Mouse (Mus musculus) hindbrain, embryonic 13.5 days (tissue): ENCODE results near the gene Dnase1l3. TPM values are rescaled to one million over a fixed set of nuclear protein-coding genes. Genes with fewer than 3 reads are reported as not detected.
"Not testable (repeated sequence)": the region's sequence is repeated elsewhere in the genome, so short reads cannot be mapped to it uniquely, and the experiment has no call there.

ENCODE experiments used
- ATAC-seq: fragments of 200-750 bp; cut with Nextera tagmentation; 2 replicates; pipeline ENCODE4 v1.8.0; 2017; ENCODE audit warnings: moderate TSS enrichment; ENCODE audit not compliant: low FRiP score
- H3K27ac ChIP-seq: fragments of 300-500 bp; sonication (generic); 2 replicates; pipeline ENCODE4 v1.5.1; 2015; ENCODE audit warnings: inconsistent platforms, mild to moderate bottlenecking, moderate library complexity
- H3K27me3 ChIP-seq: fragments of 300-500 bp; sonication (generic); 2 replicates; pipeline ENCODE4 v1.6.1; 2015; ENCODE audit warnings: mild to moderate bottlenecking, inconsistent platforms
- H3K36me3 ChIP-seq: fragments of 300-500 bp; sonication (generic); 2 replicates; pipeline ENCODE4 v1.6.1; 2015; ENCODE audit warnings: mild to moderate bottlenecking, inconsistent platforms
- H3K4me1 ChIP-seq: fragments of 300-500 bp; sonication (generic); replicated peaks from 2 replicates; pipeline ENCODE4 v1.6.1; 2015; ENCODE audit warnings: inconsistent platforms
- H3K4me2 ChIP-seq: fragments of 300-500 bp; sonication (generic); 2 replicates; pipeline ENCODE4 v1.6.1; 2015; ENCODE audit warnings: inconsistent platforms, mild to moderate bottlenecking, moderate library complexity
- H3K4me3 ChIP-seq: fragments of 300-500 bp; sonication (generic); 2 replicates; pipeline ENCODE4 v1.5.1; 2015; ENCODE audit warnings: mild to moderate bottlenecking, inconsistent platforms
- H3K9ac ChIP-seq: fragments of 300-500 bp; sonication (generic); 2 replicates; pipeline ENCODE4 v1.6.1; 2015; ENCODE audit warnings: mild to moderate bottlenecking, inconsistent platforms
- H3K9me3 ChIP-seq: fragments of 300-500 bp; sonication (generic); 2 replicates; pipeline ENCODE4 v1.6.1; 2016; ENCODE audit warnings: inconsistent platforms
- WGBS: fragments of 180-500 bp; shearing (Covaris S2); methylation state at CpG from one replicate; pipeline ENCODE4 v1.1.7; 2015; 5-methylcytosine and 5-hydroxymethylcytosine counted together
- polyA plus RNA-seq: library from polyadenylated mRNA; unstranded; fragments of >200 nt; fragmentation: Nextera tagmentation; extraction: Ambion mirVana; gene quantifications from 2 replicates; pipeline ENCODE4 v1.2.1, GENCODE M21; 2015

Dnase1l3 gene
- polyA plus RNA-seq, 1 experiment from 2014 or later: 0.10 TPM

- Histone ChIP-seq H3K9ac (no peak overlapping the region), H3K4me1 (peaks cover 25% of the 10 kb centered on the region), H3K27ac (no peak overlapping the region), H3K4me3 (no peak overlapping the region), H3K4me2 (no peak overlapping the region), H3K36me3 (no peaks in the 10 kb centered on the region), H3K9me3 (no peaks in the 10 kb centered on the region), H3K27me3 (no peaks in the 10 kb centered on the region)
- 94% methylated on average over 2 of the region's 2 CpGs for WGBS
- ATAC-seq: no peak
Observed at GRCm38 (mm10) chr14:8007486-8007885, 13.1 kb upstream of the Dnase1l3 start.

GRCm38 (mm10) chr14:8007084-8007483, 12.7 kb upstream of the Dnase1l3 start:
- Histone ChIP-seq H3K4me3 (no peak overlapping the region), H3K9ac (no peak overlapping the region), H3K27ac (no peak overlapping the region), H3K36me3 (no peaks in the 10 kb centered on the region), H3K4me2 (no peak overlapping the region), H3K27me3 (peaks cover under 1% of the 10 kb centered on the region), H3K9me3 (no peaks in the 10 kb centered on the region), H3K4me1 (peaks cover 29% of the 10 kb centered on the region)
- ATAC-seq: no peak

GRCm38 (mm10) chr14:8006061-8006460, 11.7 kb upstream of the Dnase1l3 start:
- not testable (repeated sequence) for H3K4me2 ChIP-seq, H3K4me3 ChIP-seq, ATAC-seq, H3K36me3 ChIP-seq, H3K9ac ChIP-seq, H3K9me3 ChIP-seq, H3K27ac ChIP-seq
- peaks cover 30% of the 10 kb centered on the region for H3K4me1 ChIP-seq
- WGBS: 64% methylated on average over 3 of the region's 3 CpGs
- H3K27me3 ChIP-seq: peaks cover 11% of the 10 kb centered on the region

GRCm38 (mm10) chr14:8003727-8004670, 9.6 kb upstream of the Dnase1l3 start:
- Histone ChIP-seq H3K9me3 (no peaks in the 10 kb centered on the region), H3K27ac (no peak overlapping the region; the same call in 1 of the 2 replicates), H3K4me1 (peaks cover 30% of the 10 kb centered on the region), H3K4me3 (peak overlapping the region; percentile 62), H3K27me3 (peaks cover 31% of the 10 kb centered on the region), H3K9ac (peak overlapping the region; percentile 81), H3K4me2 (peak overlapping the region; percentile 84), H3K36me3 (no peaks in the 10 kb centered on the region)
- 42% methylated on average over 18 of the region's 18 CpGs for WGBS
- no peak for ATAC-seq

DNA sequence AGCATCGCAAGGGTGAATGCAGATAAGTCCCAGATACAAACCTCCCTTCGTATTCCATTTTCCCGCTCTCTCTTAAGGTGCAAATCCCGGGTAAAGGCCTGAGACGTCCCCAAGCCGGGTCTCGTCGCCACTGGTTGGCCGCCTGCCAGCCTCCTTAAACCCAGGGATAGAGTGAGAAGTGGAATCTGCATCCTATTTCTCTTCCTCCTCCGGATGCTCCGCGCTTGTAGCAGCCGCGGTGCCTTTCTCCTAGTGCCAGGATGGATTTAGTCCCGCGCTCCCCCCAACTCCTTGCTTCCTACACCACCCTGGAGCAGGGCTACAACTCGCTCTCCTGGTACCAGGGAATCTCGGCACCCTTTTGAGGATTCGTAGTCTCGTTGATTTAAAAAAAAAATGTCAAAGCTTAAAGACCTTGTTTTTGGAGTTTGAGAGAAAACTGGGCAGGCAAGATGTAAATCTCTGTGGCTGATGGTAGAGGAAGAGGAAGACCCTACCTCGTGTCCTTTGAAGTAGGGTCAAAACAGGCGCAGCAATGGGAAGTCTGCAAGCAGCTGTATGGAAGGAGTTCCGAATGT, 8.8 kb upstream of the Dnase1l3 start:
- Histone ChIP-seq H3K4me1 (peaks cover 28% of the 10 kb centered on the region), H3K27ac (peak overlapping the region; percentile 87), H3K4me3 (peak overlapping the region; percentile 62), H3K27me3 (peaks cover 38% of the 10 kb centered on the region), H3K4me2 (peak overlapping the region; percentile 84), H3K36me3 (no peaks in the 10 kb centered on the region), H3K9me3 (no peaks in the 10 kb centered on the region), H3K9ac (peak overlapping the region; percentile 81)
- peak; percentile 80 for ATAC-seq
- under 1% methylated on average over 23 of the region's 23 CpGs for WGBS

DNA sequence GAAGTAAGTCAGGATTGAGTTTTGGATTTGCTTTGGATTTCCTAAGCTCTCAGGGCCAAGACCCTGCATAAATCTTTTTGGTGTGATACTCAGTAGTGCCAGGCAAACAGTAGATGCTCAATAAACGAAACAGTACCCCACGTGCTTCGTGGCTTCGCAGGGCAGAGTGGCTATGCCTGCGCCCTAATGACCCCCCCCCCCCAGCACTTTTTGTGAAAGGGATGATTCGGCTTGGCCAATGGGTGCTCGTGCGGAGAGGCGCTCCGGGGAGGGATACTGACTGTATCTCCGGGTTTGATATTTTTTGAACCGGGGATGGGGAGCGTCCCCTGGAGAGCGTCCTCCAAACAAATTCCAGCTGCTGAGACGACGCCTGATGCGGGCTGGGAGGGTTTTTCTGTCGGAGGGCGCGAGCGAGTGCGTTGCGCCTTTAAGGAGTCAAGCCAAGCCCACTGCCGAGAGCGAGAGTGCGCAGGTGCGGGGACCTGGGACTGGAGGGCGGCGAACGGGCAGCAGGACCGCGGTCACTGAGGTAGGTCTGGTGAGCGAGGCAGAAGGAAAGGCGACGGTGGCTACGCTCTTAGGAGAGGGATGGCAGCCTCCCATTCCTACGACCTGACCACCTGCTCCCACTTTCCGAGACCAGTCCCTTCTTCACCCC, 8.2 kb upstream of the Dnase1l3 start, which contains the start of gene Abhd6:
Abhd6 (plus strand) TSS at position 471 of the 661 bp plus-strand sequence.
- H3K9me3 ChIP-seq: no peaks in the 10 kb centered on the region
- H3K4me1 ChIP-seq: peaks cover 22% of the 10 kb centered on the region
- H3K4me2 ChIP-seq: peak within 1 kb of the TSS; percentile 84
- no peaks in the 10 kb centered on the region for H3K36me3 ChIP-seq
- peak within 1 kb of the TSS; percentile 87 for H3K27ac ChIP-seq
- 1% methylated on average over 38 of the region's 38 CpGs for WGBS
- peak within 1 kb of the TSS; percentile 81 for H3K9ac ChIP-seq
- peak within 1 kb of the TSS; percentile 62 for H3K4me3 ChIP-seq
- ATAC-seq: peak; percentile 93
- peaks cover 38% of the 10 kb centered on the region for H3K27me3 ChIP-seq

DNA sequence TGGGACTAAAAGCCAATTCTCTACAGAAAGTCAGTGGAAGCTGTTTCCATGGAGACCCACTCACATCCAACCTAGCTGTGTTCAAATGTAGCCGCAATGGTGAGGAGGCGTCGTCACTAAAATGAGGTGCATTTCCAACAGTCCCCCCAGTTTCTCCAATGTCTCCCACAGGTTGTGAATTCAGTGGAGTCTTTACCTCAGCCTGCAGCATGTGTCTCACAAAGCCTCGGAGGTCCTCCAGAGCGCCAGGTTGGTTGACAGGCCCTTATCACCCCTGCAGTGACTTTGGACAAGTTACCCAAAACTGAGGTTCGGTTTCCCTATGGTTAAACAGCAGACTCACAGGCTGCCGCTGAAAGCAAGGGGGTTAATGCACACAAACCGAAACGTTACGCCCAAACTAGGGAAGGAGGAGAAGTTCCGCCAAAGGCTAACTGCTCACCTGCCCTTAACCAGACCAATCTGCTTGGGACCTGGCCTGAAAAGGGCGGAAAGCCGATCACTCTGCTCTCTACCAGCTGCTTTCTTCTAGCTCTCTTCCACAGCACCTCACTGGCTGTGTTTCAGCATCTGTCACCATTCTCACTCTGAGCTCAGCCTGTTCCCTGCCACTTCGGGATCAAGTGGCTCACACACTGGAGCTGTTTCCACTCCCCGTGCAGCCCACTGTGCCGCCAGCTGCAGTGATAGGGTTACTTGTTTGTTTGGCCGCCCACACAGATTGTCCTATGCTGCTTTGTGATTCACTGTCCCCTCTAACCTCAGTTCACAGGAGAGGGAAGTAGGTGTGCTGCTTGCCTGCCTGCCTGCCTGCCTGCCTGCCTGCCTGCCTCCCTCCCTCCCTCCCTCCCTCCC, 6.7 kb upstream of the Dnase1l3 start:
- no peak overlapping the region for H3K27ac ChIP-seq
- WGBS: 19% methylated on average over 17 of the region's 17 CpGs
- H3K9me3 ChIP-seq: no peaks in the 10 kb centered on the region
- H3K36me3 ChIP-seq: no peaks in the 10 kb centered on the region
- H3K4me2 ChIP-seq: no peak overlapping the region; the same call in 1 of the 2 replicates
- no peak for ATAC-seq
- no peak overlapping the region for H3K9ac ChIP-seq
- peaks cover 28% of the 10 kb centered on the region for H3K4me1 ChIP-seq
- peaks cover 38% of the 10 kb centered on the region for H3K27me3 ChIP-seq
- no peak overlapping the region for H3K4me3 ChIP-seq

GRCm38 (mm10) chr14:8000247-8000646, 5.9 kb upstream of the Dnase1l3 start:
- Histone ChIP-seq H3K27me3 (peaks cover 38% of the 10 kb centered on the region), H3K9me3 (no peaks in the 10 kb centered on the region), H3K27ac (no peak overlapping the region), H3K36me3 (no peaks in the 10 kb centered on the region), H3K4me2 (no peak overlapping the region), H3K9ac (no peak overlapping the region), H3K4me3 (no peak overlapping the region), H3K4me1 (peaks cover 28% of the 10 kb centered on the region)
- no peak for ATAC-seq
- WGBS: 80% methylated on average over 5 of the region's 5 CpGs

- peaks cover 21% of the 10 kb centered on the region for H3K4me1 ChIP-seq
- ATAC-seq: no peak
- H3K9me3 ChIP-seq: no peaks in the 10 kb centered on the region
- no peak overlapping the region for H3K9ac ChIP-seq
- WGBS: 86% methylated on average over 5 of the region's 5 CpGs
- no peak overlapping the region for H3K4me3 ChIP-seq
- H3K27ac ChIP-seq: no peak overlapping the region
- H3K36me3 ChIP-seq: no peaks in the 10 kb centered on the region
- no peak overlapping the region for H3K4me2 ChIP-seq
- peaks cover 39% of the 10 kb centered on the region for H3K27me3 ChIP-seq
Observed at GRCm38 (mm10) chr14:7999435-7999834, 5.1 kb upstream of the Dnase1l3 start.

GRCm38 (mm10) chr14:7999030-7999429, 4.7 kb upstream of the Dnase1l3 start:
- H3K9ac ChIP-seq: no peak overlapping the region
- H3K4me3 ChIP-seq: no peak overlapping the region
- peaks cover 17% of the 10 kb centered on the region for H3K4me1 ChIP-seq
- no peaks in the 10 kb centered on the region for H3K36me3 ChIP-seq
- no peak overlapping the region for H3K4me2 ChIP-seq
- WGBS: 85% methylated on average over 3 of the region's 3 CpGs
- H3K27ac ChIP-seq: no peak overlapping the region
- H3K27me3 ChIP-seq: peaks cover 41% of the 10 kb centered on the region
- no peaks in the 10 kb centered on the region for H3K9me3 ChIP-seq
- no peak for ATAC-seq

DNA sequence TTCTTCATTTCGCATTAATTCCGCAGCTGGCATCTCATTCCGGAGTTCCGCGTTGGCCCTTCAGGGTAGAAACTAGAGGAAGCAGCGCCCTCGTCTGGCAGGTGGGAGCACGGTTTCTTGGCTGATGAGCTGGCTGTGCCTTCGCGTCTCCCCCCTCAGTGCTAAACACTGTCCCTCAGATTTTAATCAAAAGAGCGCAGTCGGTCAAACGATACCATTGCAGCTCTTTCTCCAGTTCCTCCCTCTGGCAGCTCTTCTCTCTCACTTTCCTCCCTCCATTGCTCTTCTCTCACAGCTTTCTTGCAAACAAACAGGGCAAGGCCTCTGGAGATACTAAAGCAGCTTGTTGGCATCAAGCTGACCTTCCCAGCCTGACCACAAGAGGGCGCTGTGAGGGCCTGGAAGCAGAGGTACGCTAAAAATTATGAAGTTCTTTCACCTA, 2.9 kb upstream of the Dnase1l3 start:
- no peaks in the 10 kb centered on the region for H3K9me3 ChIP-seq
- peak overlapping the region; percentile 49; the same call in 1 of the 2 replicates for H3K9ac ChIP-seq
- 0 out of 2 replicates have a peak, but pooled peaks have one; percentile 38 for ATAC-seq
- no peak overlapping the region for H3K27ac ChIP-seq
- peaks cover 8% of the 10 kb centered on the region for H3K4me1 ChIP-seq
- 0 out of 2 replicates have a peak overlapping the region, but pooled peaks have one; percentile 16 for H3K4me3 ChIP-seq
- peaks cover 41% of the 10 kb centered on the region for H3K27me3 ChIP-seq
- WGBS: 4% methylated on average over 15 of the region's 15 CpGs
- H3K4me2 ChIP-seq: peak overlapping the region; percentile 45
- H3K36me3 ChIP-seq: no peaks in the 10 kb centered on the region
